Mouse (Mus musculus) embryonic facial prominence, embryonic 11.5 days (tissue): ENCODE results near the gene Ddn. TPM values are rescaled to one million over a fixed set of nuclear protein-coding genes. Genes with fewer than 3 reads are reported as not detected.
A peak's percentile ranks its signal among the peaks of the same experiment; 100 is the strongest.

ENCODE experiments used
- ATAC-seq: fragments of 200-750 bp; cut with Nextera tagmentation; replicated peaks from 2 replicates; pipeline ENCODE4 v1.8.0; 2017; ENCODE audit warnings: low read depth; ENCODE audit not compliant: insufficient number of reproducible peaks, low FRiP score, low TSS enrichment
- DNase-seq: peaks from one replicate; pipeline ENCODE4 v3.0.0-alpha.2; 2015; ENCODE audit warnings: low spot score
- H3K27ac ChIP-seq: fragments of 300-500 bp; sonication (generic); replicated peaks from 2 replicates; pipeline ENCODE4 v1.5.1; 2014; ENCODE audit warnings: mild to moderate bottlenecking, low read depth, low read length, control low read depth
- H3K27me3 ChIP-seq: fragments of 300-500 bp; sonication (generic); 2 replicates; pipeline ENCODE4 v1.6.1; 2014; ENCODE audit warnings: mild to moderate bottlenecking, low read length, moderate library complexity, mixed read lengths; ENCODE audit not compliant: control insufficient read depth, insufficient read depth
- H3K36me3 ChIP-seq: fragments of 300-500 bp; sonication (generic); replicated peaks from 2 replicates; pipeline ENCODE4 v1.6.1; 2014; ENCODE audit warnings: low read depth, mild to moderate bottlenecking, low read length, moderate library complexity, mixed read lengths; ENCODE audit not compliant: control insufficient read depth, insufficient read depth
- H3K4me1 ChIP-seq: fragments of 300-500 bp; sonication (generic); 2 replicates; pipeline ENCODE4 v1.6.1; 2014; ENCODE audit warnings: low read length, mixed read lengths; ENCODE audit not compliant: control insufficient read depth, insufficient read depth
- H3K4me2 ChIP-seq: fragments of 300-500 bp; sonication (generic); 2 replicates; pipeline ENCODE4 v1.6.1; 2014; ENCODE audit warnings: low read depth, mild to moderate bottlenecking, control low read depth, low read length, moderate library complexity
- H3K4me3 ChIP-seq: fragments of 300-500 bp; sonication (generic); 2 replicates; pipeline ENCODE4 v1.5.1; 2014; ENCODE audit warnings: low read depth, low read length, control low read depth
- H3K9ac ChIP-seq: fragments of 300-500 bp; sonication (generic); replicated peaks from 2 replicates; pipeline ENCODE4 v1.6.1; 2014; ENCODE audit warnings: mild to moderate bottlenecking, control low read depth, low read length
- H3K9me3 ChIP-seq: fragments of 300-500 bp; sonication (generic); replicated peaks from 2 replicates; pipeline ENCODE4 v1.6.1; 2016; ENCODE audit warnings: mild to moderate bottlenecking, low read length, inconsistent platforms, mixed read lengths; ENCODE audit not compliant: control insufficient read depth
- WGBS: fragments of 180-500 bp; shearing (Covaris S2); extraction: QIAGEN DNeasy Blood & Tissue Kit; methylation state at CpG from one replicate; pipeline ENCODE4 v1.1.7; 2014; 5-methylcytosine and 5-hydroxymethylcytosine counted together
- polyA plus RNA-seq: library from polyadenylated mRNA; unstranded; fragments of >200 nt; fragmentation: Nextera tagmentation; extraction: Ambion mirVana; gene quantifications from 2 replicates; pipeline ENCODE4 v1.2.1, GENCODE M21; 2014

Gene Ddn
- polyA plus RNA-seq: 0.26 and 0.27 TPM in 2 replicates

GRCm38 (mm10) chr15:98809390-98809789, at the start of gene Ddn:
Gene Ddn (minus strand): TSS chr15:98809490.
- no peak within 1 kb of the TSS; the same call in 1 of the 2 replicates for H3K4me3 ChIP-seq
- H3K27me3 ChIP-seq: peaks cover 55% of the 10 kb centered on the region
- H3K27ac ChIP-seq: no peak within 1 kb of the TSS
- DNase-seq (no peak), ATAC-seq (no peak)
- H3K36me3 ChIP-seq: peaks cover 5% of the 10 kb centered on the region; the same call in 1 of the 2 replicates
- H3K4me2 ChIP-seq: no peak within 1 kb of the TSS
- H3K9ac ChIP-seq: no peak within 1 kb of the TSS
- H3K4me1 ChIP-seq: peaks cover 16% of the 10 kb centered on the region
- no peaks in the 10 kb centered on the region for H3K9me3 ChIP-seq
- WGBS: 51% methylated on average over 3 of the region's 3 CpGs

- WGBS: 94% methylated on average over 16 of the region's 16 CpGs
- Histone ChIP-seq H3K4me3 (no peak overlapping the region), H3K4me2 (no peak overlapping the region), H3K36me3 (peaks cover 74% of the 10 kb centered on the region), H3K4me1 (no peaks in the 10 kb centered on the region), H3K27ac (no peak overlapping the region), H3K9ac (no peak overlapping the region), H3K9me3 (no peaks in the 10 kb centered on the region), H3K27me3 (no peaks in the 10 kb centered on the region)
- no peak for ATAC-seq
- no peak for DNase-seq
Observed at GRCm38 (mm10) chr15:98854214-98854613, 44.9 kb upstream of the Ddn start.

- no peak overlapping the region for H3K9ac ChIP-seq
- no peak overlapping the region for H3K27ac ChIP-seq
- no peaks in the 10 kb centered on the region for H3K27me3 ChIP-seq
- DNase-seq (no peak), ATAC-seq (0 out of 2 replicates have a peak, but pooled peaks have one; percentile 20)
- peaks cover 79% of the 10 kb centered on the region for H3K36me3 ChIP-seq
- 91% methylated on average over 26 of the region's 28 CpGs for WGBS
- H3K9me3 ChIP-seq: no peaks in the 10 kb centered on the region
- H3K4me1 ChIP-seq: no peaks in the 10 kb centered on the region
- H3K4me3 ChIP-seq: no peak overlapping the region
- H3K4me2 ChIP-seq: no peak overlapping the region
Observed at GRCm38 (mm10) chr15:98853161-98853937, 44.1 kb upstream of the Ddn start.

GRCm38 (mm10) chr15:98852733-98853132, 43.4 kb upstream of the Ddn start:
- H3K4me2 ChIP-seq: no peak overlapping the region
- no peaks in the 10 kb centered on the region for H3K9me3 ChIP-seq
- no peak overlapping the region for H3K9ac ChIP-seq
- 81% methylated on average over 9 of the region's 9 CpGs for WGBS
- no peak for DNase-seq
- H3K4me3 ChIP-seq: no peak overlapping the region
- ATAC-seq: 0 out of 2 replicates have a peak, but pooled peaks have one; percentile 12
- no peak overlapping the region for H3K27ac ChIP-seq
- H3K36me3 ChIP-seq: peaks cover 73% of the 10 kb centered on the region
- no peaks in the 10 kb centered on the region for H3K4me1 ChIP-seq
- H3K27me3 ChIP-seq: no peaks in the 10 kb centered on the region

- no peak for DNase-seq
- H3K9me3 ChIP-seq: no peaks in the 10 kb centered on the region
Observed at GRCm38 (mm10) chr15:98852071-98852470, 42.8 kb upstream of the Ddn start.

GRCm38 (mm10) chr15:98851229-98851818, 42.0 kb upstream of the Ddn start:
- H3K27ac ChIP-seq: no peak overlapping the region
- no peak for ATAC-seq
- no peaks in the 10 kb centered on the region for H3K4me1 ChIP-seq
- H3K4me3 ChIP-seq: no peak overlapping the region
- H3K9me3 ChIP-seq: no peaks in the 10 kb centered on the region
- no peak for DNase-seq
- no peak overlapping the region for H3K4me2 ChIP-seq
- no peaks in the 10 kb centered on the region for H3K27me3 ChIP-seq
- no peak overlapping the region for H3K9ac ChIP-seq
- WGBS: 92% methylated on average over 21 of the region's 21 CpGs
- H3K36me3 ChIP-seq: peaks cover 70% of the 10 kb centered on the region

More at GRCm38 (mm10) chr15:98852071-98852470, 42.8 kb upstream of the Ddn start:
- WGBS: 98% methylated on average over 9 of the region's 9 CpGs
- Histone ChIP-seq H3K27me3 (no peaks in the 10 kb centered on the region), H3K4me2 (no peak overlapping the region), H3K27ac (no peak overlapping the region), H3K36me3 (peaks cover 67% of the 10 kb centered on the region), H3K9ac (no peak overlapping the region), H3K4me3 (no peak overlapping the region), H3K4me1 (no peaks in the 10 kb centered on the region)
- no peak for ATAC-seq

- 93% methylated on average over 14 of the region's 14 CpGs for WGBS
- H3K27ac ChIP-seq: no peak overlapping the region
- H3K9me3 ChIP-seq: no peaks in the 10 kb centered on the region
- no peak overlapping the region for H3K9ac ChIP-seq
- no peaks in the 10 kb centered on the region for H3K4me1 ChIP-seq
- ATAC-seq (no peak), DNase-seq (no peak)
- no peaks in the 10 kb centered on the region for H3K27me3 ChIP-seq
- no peak overlapping the region for H3K4me2 ChIP-seq
- no peak overlapping the region for H3K4me3 ChIP-seq
- H3K36me3 ChIP-seq: peaks cover 70% of the 10 kb centered on the region
Observed at GRCm38 (mm10) chr15:98850668-98851067, 41.4 kb upstream of the Ddn start.

GRCm38 (mm10) chr15:98849956-98850600, 40.8 kb upstream of the Ddn start:
- no peak overlapping the region for H3K9ac ChIP-seq
- H3K27me3 ChIP-seq: no peaks in the 10 kb centered on the region
- no peak overlapping the region for H3K4me3 ChIP-seq
- peaks cover 72% of the 10 kb centered on the region for H3K36me3 ChIP-seq
- H3K9me3 ChIP-seq: no peaks in the 10 kb centered on the region
- no peak for DNase-seq
- H3K4me2 ChIP-seq: no peak overlapping the region
- H3K4me1 ChIP-seq: no peaks in the 10 kb centered on the region
- ATAC-seq: no peak
- WGBS: 89% methylated on average over 16 of the region's 16 CpGs
- no peak overlapping the region for H3K27ac ChIP-seq
